Mouse (Mus musculus): ENCODE results near the gene Carmil1.

GRCm38 (mm10) chr13:24176835-24177234 is 103.8 kb downstream of the Carmil1 start:
- TF ChIP-seq POLR2A (IDR thresholded peaks at IDR 0.05; ENCODE audit: insufficient read length, low read depth) (no peak), CEBPB (IDR thresholded peaks at IDR 0.05; ENCODE audit: insufficient read depth, poor library complexity, severe bottlenecking) (no peak), MAX (IDR thresholded peaks at IDR 0.05; ENCODE audit: low read depth) (no peak), TCF12 (IDR thresholded peaks at IDR 0.05; ENCODE audit: insufficient read depth, poor library complexity, severe bottlenecking) (no peak), SRF (IDR thresholded peaks at IDR 0.05; ENCODE audit: control insufficient read depth, insufficient read length, low read depth) (no peak), MYOG (IDR thresholded peaks at IDR 0.05; ENCODE audit: control insufficient read depth in 1 of 3, insufficient read depth in 1 of 3, insufficient read length in 2 of 3, low read depth in 2 of 3) (no peak), POLR2AphosphoS2 (IDR thresholded peaks at IDR 0.05; ENCODE audit: insufficient read length, low read depth) (no peak)

All from myocyte (in vitro differentiated cells).